Comparison of ENCODE assay signal across 8 mouse cellular contexts in genomic region chr11:115775821-115776665, GRCm38 (mm10). TPM values are rescaled to one million over a fixed set of nuclear protein-coding genes. Genes with fewer than 3 reads are reported as not detected.
DNase-seq lines count a peak whose midpoint lies in the region; ATAC-seq and TF ChIP-seq lines count a peak whose summit lies in the region.

No protein-coding gene starts in this region.

- H3K36me3 ChIP-seq in intestine, embryonic 16.5 days (ENCODE audit: control insufficient read depth, insufficient read depth, low read length) = no peaks in the 10 kb centered on the region
- H3K36me3 ChIP-seq in intestine, embryonic 15.5 days = no peaks in the 10 kb centered on the region
- peaks cover 12% of the 10 kb centered on the region; the same call in 1 of the 2 replicates for H3K36me3 ChIP-seq in limb, embryonic 15.5 days
- H3K36me3 ChIP-seq in intestine, postnatal 0 days (ENCODE audit: control insufficient read depth, insufficient read depth) = no peaks in the 10 kb centered on the region; the same call in 1 of the 2 replicates

- no peak overlapping the region for H3K27ac ChIP-seq in intestine, embryonic 16.5 days (ENCODE audit: low read length)
- no peak overlapping the region for H3K27ac ChIP-seq in intestine, embryonic 15.5 days
- peak overlapping the region; percentile 71 for H3K27ac ChIP-seq in limb, embryonic 15.5 days
- no peak overlapping the region for H3K27ac ChIP-seq in intestine, postnatal 0 days (ENCODE audit: low read depth, low read length)

- ATAC-seq in intestine, embryonic 16.5 days = no peak
- ATAC-seq in intestine, embryonic 15.5 days = no peak
- ATAC-seq in limb, embryonic 15.5 days (ENCODE audit: insufficient number of reproducible peaks, low FRiP score, low TSS enrichment, low read depth) = peak; percentile 27; the same call in 1 of the 2 replicates
- no peak for ATAC-seq in intestine, postnatal 0 days

- H3K9me3 ChIP-seq in intestine, embryonic 16.5 days (ENCODE audit: control insufficient read depth, low read length) = no peaks in the 10 kb centered on the region
- no peaks in the 10 kb centered on the region for H3K9me3 ChIP-seq in intestine, embryonic 15.5 days
- H3K9me3 ChIP-seq in limb, embryonic 15.5 days = no peaks in the 10 kb centered on the region
- no peaks in the 10 kb centered on the region for H3K9me3 ChIP-seq in intestine, postnatal 0 days (ENCODE audit: control insufficient read depth)

- H3K27me3 ChIP-seq in intestine, embryonic 16.5 days (replicated peaks; ENCODE audit: control insufficient read depth, insufficient read depth, low read length) = no peaks in the 10 kb centered on the region
- no peaks in the 10 kb centered on the region for H3K27me3 ChIP-seq in intestine, embryonic 15.5 days (replicated peaks)
- H3K27me3 ChIP-seq in limb, embryonic 15.5 days = no peaks in the 10 kb centered on the region
- no peaks in the 10 kb centered on the region for H3K27me3 ChIP-seq in intestine, postnatal 0 days (replicated peaks; ENCODE audit: control insufficient read depth, insufficient read depth, low read length)

- H3K4me1 ChIP-seq in intestine, embryonic 16.5 days (ENCODE audit: control insufficient read depth, insufficient read depth, low read length) = peaks cover 40% of the 10 kb centered on the region
- H3K4me1 ChIP-seq in intestine, embryonic 15.5 days (replicated peaks) = peaks cover 40% of the 10 kb centered on the region
- peaks cover 56% of the 10 kb centered on the region for H3K4me1 ChIP-seq in limb, embryonic 15.5 days
- H3K4me1 ChIP-seq in intestine, postnatal 0 days (replicated peaks; ENCODE audit: control insufficient read depth, insufficient read depth, low read length) = peaks cover 18% of the 10 kb centered on the region

- peak overlapping the region; percentile 16; the same call in 1 of the 2 replicates for H3K9ac ChIP-seq in intestine, embryonic 16.5 days (ENCODE audit: low read depth, low read length)
- no peak overlapping the region for H3K9ac ChIP-seq in intestine, embryonic 15.5 days
- H3K9ac ChIP-seq in limb, embryonic 15.5 days = no peak overlapping the region
- no peak overlapping the region for H3K9ac ChIP-seq in intestine, postnatal 0 days (ENCODE audit: low read depth, low read length)

- no peak overlapping the region for H3K4me2 ChIP-seq in intestine, embryonic 16.5 days (ENCODE audit: low read depth, low read length)
- no peak overlapping the region for H3K4me2 ChIP-seq in intestine, embryonic 15.5 days (replicated peaks)
- H3K4me2 ChIP-seq in limb, embryonic 15.5 days = peak overlapping the region; percentile 22; the same call in 1 of the 2 replicates
- no peak overlapping the region for H3K4me2 ChIP-seq in intestine, postnatal 0 days (replicated peaks; ENCODE audit: low read depth)

- no peak for TF ChIP-seq CTCF in intestine, postnatal 0 days (IDR thresholded peaks at IDR 0.05; ENCODE audit: low read depth)

- DNase-seq in NIH3T3 (ENCODE audit: low read depth) = peak; percentile 68
- peak; percentile 40 to 49 for DNase-seq in cerebellum, postnatal 36 days
- peak; percentile 47 for DNase-seq in heart, postnatal 25 days (ENCODE audit: low spot score)
- DNase-seq in thymus, postnatal 25 days = no peak

- WGBS in intestine, embryonic 16.5 days = 60% methylated on average over 18 of the region's 18 CpGs
- 61% methylated on average over 18 of the region's 18 CpGs for WGBS in intestine, embryonic 15.5 days
- WGBS in limb, embryonic 15.5 days = 34% methylated on average over 18 of the region's 18 CpGs
- WGBS in intestine, postnatal 0 days = 66% methylated on average over 18 of the region's 18 CpGs

- no peak overlapping the region for H3K4me3 ChIP-seq in intestine, embryonic 16.5 days (ENCODE audit: low read length)
- no peak overlapping the region for H3K4me3 ChIP-seq in intestine, embryonic 15.5 days (replicated peaks)
- no peak overlapping the region for H3K4me3 ChIP-seq in limb, embryonic 15.5 days
- no peak overlapping the region for H3K4me3 ChIP-seq in intestine, postnatal 0 days (ENCODE audit: low read depth, low read length)

- intact Hi-C loops in heart, postnatal 25 days (cut with DNase I) = no loop called here

RNA-seq across cellular contexts. Expression of gene Tmem94, which starts 10.8 kb away (rescaled TPM):
- polyA plus RNA-seq in intestine, embryonic 16.5 days (2015; fragmentation: Nextera tagmentation; extraction: Ambion mirVana) = 19.7 and 21.1 TPM in 2 replicates
- 18.6 and 20.8 TPM in 2 replicates for polyA plus RNA-seq in intestine, embryonic 15.5 days (2015; fragmentation: Nextera tagmentation; extraction: Ambion mirVana)
- 100 to 1,000 TPM; 102 to 110 TPM for total RNA-seq in heart, postnatal 25 days (2021)
- polyA plus RNA-seq in limb, embryonic 15.5 days (2015; fragmentation: Nextera tagmentation; extraction: Ambion mirVana) = 23.6 and 28.1 TPM in 2 replicates
- 8.2 and 8.6 TPM in 2 replicates for polyA plus RNA-seq in intestine, postnatal 0 days (2015; fragmentation: Nextera tagmentation; extraction: Ambion mirVana)

RNA-seq across cellular contexts. Expression of gene Caskin2, which starts 37.4 kb away (rescaled TPM):
- 11.2 and 11.7 TPM in 2 replicates for polyA plus RNA-seq in intestine, embryonic 16.5 days (2015; fragmentation: Nextera tagmentation; extraction: Ambion mirVana)
- 12.0 and 12.1 TPM in 2 replicates for polyA plus RNA-seq in intestine, embryonic 15.5 days (2015; fragmentation: Nextera tagmentation; extraction: Ambion mirVana)
- total RNA-seq in heart, postnatal 25 days (2021) = 10 to 100 TPM; 41.8 to 52.2 TPM
- 16.5 and 17.9 TPM in 2 replicates for polyA plus RNA-seq in limb, embryonic 15.5 days (2015; fragmentation: Nextera tagmentation; extraction: Ambion mirVana)
- polyA plus RNA-seq in intestine, postnatal 0 days (2015; fragmentation: Nextera tagmentation; extraction: Ambion mirVana) = 7.4 and 7.6 TPM in 2 replicates

RNA-seq across cellular contexts. Expression of gene Tsen54, which starts 38.5 kb away (rescaled TPM):
- polyA plus RNA-seq in intestine, embryonic 16.5 days (2015; fragmentation: Nextera tagmentation; extraction: Ambion mirVana) = 34.2 and 37.7 TPM in 2 replicates
- 31.3 and 34.9 TPM in 2 replicates for polyA plus RNA-seq in intestine, embryonic 15.5 days (2015; fragmentation: Nextera tagmentation; extraction: Ambion mirVana)
- total RNA-seq in heart, postnatal 25 days (2021) = 1 to 10 TPM; 9.1 to 9.2 TPM
- polyA plus RNA-seq in limb, embryonic 15.5 days (2015; fragmentation: Nextera tagmentation; extraction: Ambion mirVana) = 29.5 and 31.3 TPM in 2 replicates
- polyA plus RNA-seq in intestine, postnatal 0 days (2015; fragmentation: Nextera tagmentation; extraction: Ambion mirVana) = 16.7 and 17.0 TPM in 2 replicates

RNA-seq across cellular contexts. Expression of gene Llgl2, which starts 47.8 kb away (rescaled TPM):
- polyA plus RNA-seq in intestine, embryonic 16.5 days (2015; fragmentation: Nextera tagmentation; extraction: Ambion mirVana) = 102 and 107 TPM in 2 replicates
- polyA plus RNA-seq in intestine, embryonic 15.5 days (2015; fragmentation: Nextera tagmentation; extraction: Ambion mirVana) = 77.2 and 80.6 TPM in 2 replicates
- 10 to 100 TPM; 15.1 to 21.5 TPM for total RNA-seq in heart, postnatal 25 days (2021)
- 22.4 and 23.1 TPM in 2 replicates for polyA plus RNA-seq in limb, embryonic 15.5 days (2015; fragmentation: Nextera tagmentation; extraction: Ambion mirVana)
- polyA plus RNA-seq in intestine, postnatal 0 days (2015; fragmentation: Nextera tagmentation; extraction: Ambion mirVana) = 60.5 and 61.8 TPM in 2 replicates
